Mouse (Mus musculus) CH12F3 (cell line): ENCODE results near the gene Pnrc1.
"Not testable (repeated sequence)": the region's sequence is repeated elsewhere in the genome, so short reads cannot be mapped to it uniquely, and the experiment has no call there.

Experiments used
- in situ Hi-C: fragments of 300-500 bp; cut with MboI; formaldehyde crosslinking; loops from 2 replicates; pipeline ENCODE4 v1.14.3; 2020; ENCODE audit warnings: low sequenced_read_pairs

Pnrc1 gene

DNA sequence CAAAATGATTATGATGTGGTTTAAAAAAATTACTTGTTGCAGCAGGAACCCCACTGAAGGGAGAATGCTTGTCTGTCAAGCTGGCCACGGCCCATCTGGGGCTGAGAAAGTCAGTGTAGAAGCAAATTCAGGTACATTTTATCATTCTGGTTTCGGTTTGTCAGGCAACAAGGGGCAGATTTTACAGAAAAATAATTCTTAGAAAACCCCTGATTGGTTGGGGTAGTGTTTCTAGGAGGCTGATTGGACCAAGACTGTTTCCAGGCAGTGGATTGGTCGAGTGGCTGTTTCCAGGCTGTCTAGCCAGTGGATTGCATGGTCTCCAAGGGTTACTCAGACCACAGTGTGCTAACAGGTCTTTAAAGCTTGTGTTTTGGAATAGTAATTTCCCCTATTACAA is at the start of gene Pnrc1:
TSS of gene Pnrc1 (minus strand) at position 162 of the 400 bp plus-strand sequence.
- in situ Hi-C loops: loop anchor here (10.0 kb wide), 1 partner anchor 165 kb away; no protein-coding TSS in a partner anchor

DNA sequence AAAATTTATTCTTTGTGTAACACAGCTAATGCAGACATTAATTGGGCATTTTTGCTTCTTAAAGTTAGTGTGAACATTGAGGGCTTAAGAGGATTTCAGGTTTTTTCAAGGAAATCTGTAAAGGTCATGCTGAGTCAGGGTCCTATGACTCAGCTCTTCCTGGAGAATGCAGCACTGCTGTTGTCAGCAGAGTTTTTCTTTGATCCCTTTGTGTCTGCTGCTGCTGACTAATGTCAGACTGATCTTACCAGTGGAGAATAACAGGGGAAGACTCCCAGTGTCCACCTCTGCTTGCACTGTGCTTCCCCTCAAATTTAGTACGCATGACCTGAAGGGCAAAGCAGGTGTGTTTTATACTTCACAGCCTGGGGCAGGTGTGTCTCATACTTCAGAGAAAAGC is 48.0 kb upstream of the Pnrc1 start:
- in situ Hi-C loops: no loop called here

GRCm38 (mm10) chr4:33332956-33333455 is 43.0 kb upstream of the Pnrc1 start:
- in situ Hi-C loops: no loop called here

- in situ Hi-C loops: no loop called here
Observed at GRCm38 (mm10) chr4:33331147-33331546, 41.2 kb upstream of the Pnrc1 start.

DNA sequence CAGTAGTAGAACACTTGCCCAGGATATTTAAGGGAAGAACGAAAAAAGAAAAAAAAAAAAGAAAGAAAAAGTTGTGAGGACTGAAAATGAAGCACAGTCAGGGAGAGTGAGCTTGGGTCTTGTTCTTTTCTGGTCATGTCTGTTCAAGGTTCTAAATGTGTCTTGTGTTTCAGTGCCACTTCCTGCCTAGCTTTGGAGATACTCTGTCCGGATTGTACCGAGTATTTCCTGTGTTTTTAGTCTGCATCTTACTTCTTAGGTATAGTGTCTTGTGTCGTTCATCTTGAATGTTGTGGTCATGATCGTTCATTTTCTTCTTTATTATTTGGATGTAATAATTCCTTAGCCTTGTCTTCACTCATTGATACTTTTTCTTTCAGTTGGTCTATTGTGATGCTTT is 25.9 kb upstream of the Pnrc1 start:
- in situ Hi-C loops: no loop called here

- in situ Hi-C loops: not testable (repeated sequence)
Observed at GRCm38 (mm10) chr4:33314150-33314549, 24.2 kb upstream of the Pnrc1 start.

- in situ Hi-C loops: no loop called here
Observed at GRCm38 (mm10) chr4:33310840-33311437, 21.0 kb upstream of the Pnrc1 start.

DNA sequence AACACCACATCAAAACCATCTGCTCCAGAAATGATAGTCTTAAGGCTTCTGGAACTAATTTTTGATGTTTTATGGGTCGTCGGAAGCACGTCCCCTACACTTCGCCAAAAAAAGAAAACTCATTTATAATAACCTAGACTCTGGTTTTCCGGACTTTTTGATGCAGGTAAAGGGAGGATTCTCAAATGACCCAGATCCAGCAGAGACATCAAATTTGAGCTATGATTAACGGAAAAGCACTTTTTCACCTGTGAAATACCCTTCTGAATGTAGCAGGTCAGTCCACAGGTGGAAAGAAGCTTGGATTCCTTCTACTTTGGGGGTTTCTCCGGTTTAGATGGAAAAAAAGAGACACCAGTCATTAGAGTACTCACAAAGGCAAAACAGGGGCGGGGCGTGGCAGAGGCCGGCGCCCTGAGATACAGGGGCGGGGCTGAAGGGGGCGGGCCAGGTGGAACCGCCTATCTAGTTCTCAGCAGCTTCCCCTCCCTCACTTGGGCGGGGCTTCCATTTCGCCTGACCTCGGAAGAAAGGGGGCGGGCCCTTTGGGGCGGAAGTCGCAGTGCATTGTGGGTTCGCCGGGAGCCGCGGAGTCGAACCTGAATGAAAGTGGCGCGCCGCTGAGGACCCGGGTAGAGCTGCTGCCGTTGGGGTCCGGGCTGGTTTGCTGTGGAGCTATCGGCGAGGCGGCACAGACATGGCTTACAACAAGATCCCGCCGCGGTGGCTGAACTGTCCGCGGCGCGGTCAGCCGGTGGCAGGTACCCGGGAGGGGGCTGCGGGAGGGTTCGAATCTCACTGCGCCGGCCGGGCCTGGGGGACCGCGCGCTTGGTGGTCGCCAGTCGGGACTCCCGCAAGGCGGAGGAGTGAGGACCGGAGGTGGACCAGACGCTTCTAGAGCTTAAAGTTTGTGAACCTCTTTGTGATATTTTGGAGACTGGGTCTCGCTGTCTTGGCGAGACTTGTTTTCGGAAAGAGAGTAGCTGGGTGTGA is 20.1 kb upstream of the Pnrc1 start, which contains the start of gene Rngtt:
TSS of gene Rngtt (plus strand) at position 548 of the 994 bp plus-strand sequence.
- in situ Hi-C loops: no loop called here

DNA sequence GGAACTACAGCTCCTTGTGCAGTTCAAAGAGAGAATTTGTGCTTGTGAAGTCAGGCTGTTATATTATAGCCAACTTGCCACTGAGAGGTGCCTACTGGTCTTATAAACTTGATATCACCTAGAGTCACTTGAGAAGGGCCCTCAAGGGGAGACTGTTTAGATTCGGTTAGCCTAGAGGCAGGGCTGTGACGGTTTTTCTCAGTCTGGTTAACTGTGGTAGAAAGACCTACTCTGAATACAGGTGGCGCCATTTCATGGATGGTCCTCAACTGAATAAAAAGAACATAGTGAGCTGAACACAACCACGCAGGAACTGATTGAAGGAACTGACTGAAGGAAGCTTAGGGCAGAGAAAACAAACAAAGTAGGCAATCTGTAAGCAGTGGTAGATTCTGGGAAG is 17.2 kb upstream of the Pnrc1 start:
- in situ Hi-C loops: no loop called here

- in situ Hi-C loops: no loop called here
Observed at GRCm38 (mm10) chr4:33303057-33303456, 13.1 kb upstream of the Pnrc1 start.

- in situ Hi-C loops: not testable (repeated sequence)
Observed at GRCm38 (mm10) chr4:33300891-33301665, 11.1 kb upstream of the Pnrc1 start.

- in situ Hi-C loops: loop anchor here (10.0 kb wide), 1 partner anchor 168 kb away; no protein-coding TSS in a partner anchor
Observed at GRCm38 (mm10) chr4:33292409-33293370, 2.7 kb upstream of the Pnrc1 start.

DNA sequence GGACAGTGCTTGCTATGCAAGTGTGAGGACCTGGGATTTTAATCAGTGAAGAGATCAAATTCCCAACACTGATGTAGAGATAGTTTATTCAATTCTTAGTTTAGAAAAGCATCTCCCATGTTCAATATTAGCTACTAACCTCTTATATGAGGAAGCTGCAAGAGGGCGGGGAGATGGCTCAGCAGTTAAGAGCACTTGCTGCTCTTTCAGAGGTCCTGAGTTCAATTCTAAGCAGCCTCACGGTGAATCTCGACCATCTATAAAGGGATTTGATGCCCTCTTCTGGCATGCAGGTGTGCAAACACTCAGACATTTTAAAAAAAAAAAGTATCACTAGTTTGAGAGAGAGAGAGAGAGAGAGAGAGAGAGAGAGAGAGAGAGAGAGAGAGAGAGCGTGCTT is 915 bp upstream of the Pnrc1 start:
- in situ Hi-C loops: loop anchor here (10.0 kb wide), 1 partner anchor 166 kb away; no protein-coding TSS in a partner anchor

DNA sequence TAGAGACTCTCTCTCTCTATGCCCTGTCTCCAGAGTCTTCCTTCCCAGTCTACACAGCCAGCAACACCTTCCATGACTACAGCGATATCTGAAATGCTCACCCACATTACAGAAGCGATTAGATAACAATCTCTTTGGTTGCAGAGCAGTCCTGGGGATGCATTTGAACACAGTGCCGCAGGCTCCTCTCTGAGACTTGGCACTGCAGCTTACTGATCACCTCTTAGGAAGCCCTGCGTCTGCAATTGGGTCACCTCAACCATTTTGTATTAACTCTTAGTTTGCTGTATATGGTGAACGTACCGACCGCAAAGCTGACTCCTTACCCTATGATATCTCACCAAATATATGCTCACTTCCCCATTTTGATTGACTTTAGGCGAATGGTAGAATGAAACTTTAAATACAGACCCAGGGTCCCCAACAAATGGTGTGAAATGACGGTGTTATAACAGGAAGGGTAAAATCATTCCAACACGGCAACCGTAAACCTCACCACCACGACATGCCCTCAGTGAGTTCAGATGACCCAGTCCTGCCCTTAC is 785 bp downstream of the Pnrc1 start:
- in situ Hi-C loops: no loop called here

GRCm38 (mm10) chr4:33285448-33285847 is 4.5 kb downstream of the Pnrc1 start:
- in situ Hi-C loops: no loop called here

- in situ Hi-C loops: no loop called here
Observed at GRCm38 (mm10) chr4:33284083-33284880, 5.7 kb downstream of the Pnrc1 start.

DNA sequence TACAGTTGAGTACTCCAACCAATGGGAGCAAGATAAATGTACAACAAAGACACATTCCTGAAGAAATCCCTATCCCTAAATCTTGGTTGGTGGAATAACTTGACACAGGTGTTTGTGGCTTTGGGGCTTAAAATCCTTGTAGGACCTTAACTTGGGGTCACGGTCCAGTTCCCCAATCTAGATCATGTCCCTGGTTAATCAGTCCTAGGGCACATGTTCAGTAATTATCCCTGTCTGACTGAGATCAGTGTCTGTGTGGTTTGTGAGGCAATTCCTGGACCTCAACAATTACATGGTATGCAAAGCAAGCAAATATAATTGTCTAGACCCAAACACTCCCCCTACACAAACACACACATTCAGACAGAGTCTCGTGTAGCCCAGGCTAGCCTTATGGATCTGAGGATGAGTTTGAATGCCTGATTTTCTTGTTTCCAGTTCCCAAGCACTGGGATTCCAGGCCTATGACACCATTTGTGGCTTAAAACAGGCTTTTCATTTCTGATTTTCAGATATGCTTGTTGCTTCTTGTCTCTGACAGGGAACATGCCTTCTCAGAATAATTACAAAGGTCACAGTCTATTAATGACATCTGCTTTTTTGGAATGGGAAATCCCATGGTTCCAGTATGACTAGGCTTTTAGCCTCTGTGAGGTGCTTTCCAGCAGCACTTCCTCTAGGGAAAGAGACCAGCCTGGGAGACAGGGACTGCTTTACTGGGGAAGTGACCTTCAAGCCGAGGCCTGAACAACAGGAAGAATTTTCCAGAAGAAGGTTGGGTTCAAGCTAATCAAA is 7.9 kb downstream of the Pnrc1 start:
- in situ Hi-C loops: no loop called here

DNA sequence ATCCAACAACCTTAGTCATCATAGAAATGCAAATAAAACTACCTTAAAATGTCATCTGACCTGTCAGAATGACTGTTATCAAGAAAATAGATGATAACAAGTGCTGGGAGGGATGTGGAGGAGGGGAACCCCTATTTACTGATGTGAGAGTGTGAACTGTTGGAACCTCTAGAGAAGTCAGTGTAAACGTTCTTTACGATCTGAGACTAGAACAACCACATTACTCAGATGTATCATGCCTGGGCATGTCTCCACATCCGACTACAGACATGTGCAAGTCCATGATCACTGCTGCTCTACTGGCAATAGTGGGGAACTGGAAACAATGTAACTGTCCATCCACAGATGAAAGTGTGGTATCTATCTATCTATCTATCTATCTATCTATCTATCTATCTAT is 16.5 kb downstream of the Pnrc1 start:
- in situ Hi-C loops: no loop called here
